In genomic region chr4:41563297-41563696, GRCm38 (mm10) we compare ENCODE assay signal across 30 mouse cellular contexts. TPM values are rescaled to one million over a fixed set of nuclear protein-coding genes. Genes with fewer than 3 reads are reported as not detected.
"Had no signal": no experiment of that assay in that cellular context is flagged by ENCODE, and none has a peak within 500 bp of the region (broad histone marks: within the 10 kb centered on the region; RNA-seq: fewer than 3 reads in every experiment).

No protein-coding gene starts in this region.

- H3K9ac ChIP-seq: heart, embryonic 12.5 days; hindbrain, embryonic 12.5 days; hindbrain, embryonic 14.5 days; intestine, embryonic 15.5 days; limb, embryonic 13.5 days; limb, embryonic 15.5 days; liver, embryonic 12.5 days; liver, embryonic 14.5 days had no signal

- H3K4me2 ChIP-seq: heart, embryonic 12.5 days; hindbrain, embryonic 12.5 days; hindbrain, embryonic 14.5 days; intestine, embryonic 15.5 days; limb, embryonic 13.5 days; limb, embryonic 15.5 days; liver, embryonic 12.5 days had no signal

- H3K36me3 ChIP-seq: heart, embryonic 10.5 days; heart, embryonic 12.5 days; intestine, embryonic 15.5 days; limb, embryonic 13.5 days; limb, embryonic 15.5 days; liver, embryonic 12.5 days had no signal

- ATAC-seq: hindbrain, embryonic 16.5 days; inflammation-experienced regulatory T-cells, adult 6 months; intestine, embryonic 15.5 days; intestine, postnatal 0 days; liver, embryonic 12.5 days had no signal

- H3K27ac ChIP-seq: heart, adult 2 months; heart, embryonic 10.5 days; hindbrain, embryonic 10.5 days; hindbrain, embryonic 12.5 days; hindbrain, embryonic 14.5 days; intestine, embryonic 15.5 days; layer of hippocampus, adult 2 months; left cerebral cortex, adult 2 months; limb, embryonic 13.5 days; limb, embryonic 15.5 days; liver, embryonic 12.5 days; liver, embryonic 14.5 days had no signal

- H3K4me3 ChIP-seq: heart, adult 2 months; heart, embryonic 10.5 days; heart, embryonic 12.5 days; hindbrain, embryonic 10.5 days; hindbrain, embryonic 12.5 days; intestine, embryonic 15.5 days; layer of hippocampus, adult 2 months; left cerebral cortex, adult 2 months; limb, embryonic 13.5 days; limb, embryonic 15.5 days; liver, embryonic 12.5 days had no signal

- DNase-seq: gastrocnemius, postnatal 10 days; gastrocnemius, postnatal 25 days; heart, adult 2 months; heart, postnatal 10 days; heart, postnatal 4 days; kidney, adult 18-20 months; kidney, postnatal 10 days; kidney, postnatal 25 days; kidney, postnatal 4 days; left cerebral cortex, postnatal 4 days; lung, adult 18-20 months had no signal

- H3K9me3 ChIP-seq: heart, embryonic 10.5 days; heart, embryonic 12.5 days; hindbrain, embryonic 10.5 days; hindbrain, embryonic 12.5 days; intestine, embryonic 15.5 days; limb, embryonic 13.5 days; limb, embryonic 15.5 days; liver, embryonic 12.5 days had no signal

- H3K27me3 ChIP-seq: hindbrain, embryonic 12.5 days had no signal

RNA-seq across cellular contexts. Expression of gene Dnaic1, which starts 6.3 kb away (rescaled TPM):
- polyA plus RNA-seq: inflammation-experienced regulatory T-cells, adult 6 months had no signal

RNA-seq across cellular contexts. Expression of gene 1110017D15Rik, which starts 46.2 kb away (rescaled TPM):
- total RNA-seq: gastrocnemius, adult 18-20 months; gastrocnemius, postnatal 25 days; heart, adult 2 months; heart, postnatal 25 days; heart, postnatal 4 days; liver, adult 2 months had no signal
- polyA plus RNA-seq: heart, embryonic 12.5 days; inflammation-experienced regulatory T-cells, adult 6 months; liver, adult 2 months; liver, embryonic 12.5 days; liver, embryonic 14.5 days; liver, embryonic 16.5 days had no signal
